Mouse (Mus musculus) forebrain, postnatal 0 days (tissue): ENCODE results near the gene Stoml1. TPM values are rescaled to one million over a fixed set of nuclear protein-coding genes. Genes with fewer than 3 reads are reported as not detected.
A peak's percentile ranks its signal among the peaks of the same experiment; 100 is the strongest.
"Not testable (repeated sequence)": the region's sequence is repeated elsewhere in the genome, so short reads cannot be mapped to it uniquely, and the experiment has no call there.

Source experiments
- ATAC-seq: fragments of 200-750 bp; cut with Nextera tagmentation; 2 replicates; pipeline ENCODE4 v1.8.0; 2017; ENCODE audit warnings: mild to moderate bottlenecking, moderate library complexity
- DNase-seq: peaks from one replicate; pipeline ENCODE4 v3.0.0-alpha.2; 2015
- H3K27ac ChIP-seq: fragments of 300-500 bp; sonication (generic); 2 replicates; pipeline ENCODE4 v1.5.1; 2014; ENCODE audit warnings: low read depth, mild to moderate bottlenecking, antibody characterized with exemption, low read length, moderate library complexity, mixed read lengths
- H3K27me3 ChIP-seq: fragments of 300-500 bp; sonication (generic); 2 replicates; pipeline ENCODE4 v1.6.1; 2014; ENCODE audit warnings: mild to moderate bottlenecking, low read length, mixed read lengths; ENCODE audit not compliant: insufficient read depth
- H3K36me3 ChIP-seq: fragments of 300-500 bp; sonication (generic); 2 replicates; pipeline ENCODE4 v1.6.1; 2014; ENCODE audit warnings: mild to moderate bottlenecking, moderate library complexity; ENCODE audit not compliant: insufficient read depth
- H3K4me1 ChIP-seq: fragments of 300-500 bp; sonication (generic); 2 replicates; pipeline ENCODE4 v1.6.1; 2014; ENCODE audit warnings: antibody characterized with exemption; ENCODE audit not compliant: insufficient read depth
- H3K4me2 ChIP-seq: fragments of 300-500 bp; sonication (generic); 2 replicates; pipeline ENCODE4 v1.6.1; 2014; ENCODE audit warnings: low read depth, mild to moderate bottlenecking, moderate library complexity
- H3K4me3 ChIP-seq: fragments of 300-500 bp; sonication (generic); 2 replicates; pipeline ENCODE4 v1.5.1; 2014; ENCODE audit warnings: low read depth, low read length, mixed read lengths
- H3K9ac ChIP-seq: fragments of 300-500 bp; sonication (generic); 2 replicates; pipeline ENCODE4 v1.6.1; 2014; ENCODE audit warnings: mild to moderate bottlenecking
- H3K9me3 ChIP-seq: fragments of 300-500 bp; sonication (generic); 2 replicates; pipeline ENCODE4 v1.6.1; 2016; ENCODE audit warnings: low read length
- CTCF ChIP-seq: sonication (generic); IDR thresholded peaks from 2 replicates; pipeline ENCODE4 v1.5.1; 2016; ENCODE audit warnings: antibody characterized with exemption, control low read depth, low read depth
- WGBS: fragments of 180-500 bp; shearing (Covaris S2); extraction: QIAGEN DNeasy Blood & Tissue Kit; methylation state at CpG from one replicate; pipeline ENCODE4 v1.1.7; 2014; 5-methylcytosine and 5-hydroxymethylcytosine counted together
- polyA plus RNA-seq: library from polyadenylated mRNA; unstranded; fragments of >200 nt; fragmentation: Nextera tagmentation; extraction: Ambion mirVana; gene quantifications from 2 replicates; pipeline ENCODE4 v1.2.1, GENCODE M21; 2015
- total RNA-seq: library from RNA; depleted of rRNA; stranded (reverse); fragments of >200 nt; gene quantifications from 2 replicates; pipeline ENCODE4 v1.2.3, GENCODE M21; 2014

Gene Stoml1
- total and polyA plus RNA-seq, 2 experiments from 2014 or later: 142 to 149 TPM

DNA sequence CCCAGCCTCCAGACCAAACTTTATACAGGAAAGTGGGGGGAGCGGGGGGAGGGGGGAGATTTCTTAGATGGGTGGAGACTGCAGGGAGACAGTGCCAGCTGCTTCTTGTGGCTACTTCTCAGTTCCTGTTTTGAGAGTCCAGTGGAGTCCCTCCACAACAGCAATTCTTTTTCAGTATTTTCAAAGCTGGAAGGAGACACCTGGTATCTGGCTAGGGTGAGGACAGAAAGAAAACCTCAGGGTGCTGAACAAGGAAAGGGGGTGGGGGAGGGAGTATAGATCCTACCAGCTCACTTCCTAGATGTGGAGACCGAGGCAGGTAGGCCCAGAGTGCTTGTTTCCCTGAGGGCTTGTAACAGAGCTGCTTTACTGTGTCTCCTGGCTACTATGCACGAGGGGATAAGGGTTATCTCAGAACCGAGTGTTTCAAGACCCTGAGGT lies 13.6 kb downstream of the Stoml1 start:
- Histone ChIP-seq H3K4me1 (no peaks in the 10 kb centered on the region), H3K4me3 (no peak overlapping the region), H3K36me3 (peaks cover 14% of the 10 kb centered on the region), H3K27me3 (no peaks in the 10 kb centered on the region), H3K9me3 (no peaks in the 10 kb centered on the region), H3K4me2 (no peak overlapping the region), H3K9ac (no peak overlapping the region), H3K27ac (no peak overlapping the region)
- TF ChIP-seq CTCF: no peak
- DNase-seq (no peak), ATAC-seq (no peak)
- 52% methylated on average over 4 of the region's 4 CpGs for WGBS

DNA sequence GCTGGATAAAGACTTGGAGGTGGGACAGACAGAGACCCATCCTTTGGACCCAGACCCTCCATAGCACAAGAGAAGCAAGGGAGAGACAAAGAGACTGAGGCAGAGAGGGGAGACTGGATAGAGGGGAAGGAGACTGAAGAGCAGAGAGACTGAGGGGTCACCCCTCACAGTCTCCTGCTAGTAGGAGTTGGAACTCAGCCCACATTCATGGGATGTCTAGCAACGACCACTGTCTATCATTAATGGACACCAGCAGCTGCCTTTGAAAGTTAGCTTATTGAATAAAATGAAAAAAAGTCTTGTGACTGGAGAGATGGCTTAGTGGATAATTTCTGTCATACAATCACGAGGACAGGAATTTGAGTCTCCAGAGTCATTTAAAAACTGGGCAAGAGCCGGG lies 14.1 kb downstream of the Stoml1 start:
- no peak overlapping the region for H3K4me2 ChIP-seq
- peaks cover 9% of the 10 kb centered on the region for H3K36me3 ChIP-seq
- no peak overlapping the region for H3K27ac ChIP-seq
- H3K4me3 ChIP-seq: no peak overlapping the region
- H3K4me1 ChIP-seq: no peaks in the 10 kb centered on the region
- 64% methylated on average over 3 of the region's 3 CpGs for WGBS
- no peaks in the 10 kb centered on the region for H3K27me3 ChIP-seq
- H3K9ac ChIP-seq: no peak overlapping the region
- DNase-seq (no peak), ATAC-seq (no peak)
- no peak for TF ChIP-seq CTCF
- no peaks in the 10 kb centered on the region for H3K9me3 ChIP-seq

DNA sequence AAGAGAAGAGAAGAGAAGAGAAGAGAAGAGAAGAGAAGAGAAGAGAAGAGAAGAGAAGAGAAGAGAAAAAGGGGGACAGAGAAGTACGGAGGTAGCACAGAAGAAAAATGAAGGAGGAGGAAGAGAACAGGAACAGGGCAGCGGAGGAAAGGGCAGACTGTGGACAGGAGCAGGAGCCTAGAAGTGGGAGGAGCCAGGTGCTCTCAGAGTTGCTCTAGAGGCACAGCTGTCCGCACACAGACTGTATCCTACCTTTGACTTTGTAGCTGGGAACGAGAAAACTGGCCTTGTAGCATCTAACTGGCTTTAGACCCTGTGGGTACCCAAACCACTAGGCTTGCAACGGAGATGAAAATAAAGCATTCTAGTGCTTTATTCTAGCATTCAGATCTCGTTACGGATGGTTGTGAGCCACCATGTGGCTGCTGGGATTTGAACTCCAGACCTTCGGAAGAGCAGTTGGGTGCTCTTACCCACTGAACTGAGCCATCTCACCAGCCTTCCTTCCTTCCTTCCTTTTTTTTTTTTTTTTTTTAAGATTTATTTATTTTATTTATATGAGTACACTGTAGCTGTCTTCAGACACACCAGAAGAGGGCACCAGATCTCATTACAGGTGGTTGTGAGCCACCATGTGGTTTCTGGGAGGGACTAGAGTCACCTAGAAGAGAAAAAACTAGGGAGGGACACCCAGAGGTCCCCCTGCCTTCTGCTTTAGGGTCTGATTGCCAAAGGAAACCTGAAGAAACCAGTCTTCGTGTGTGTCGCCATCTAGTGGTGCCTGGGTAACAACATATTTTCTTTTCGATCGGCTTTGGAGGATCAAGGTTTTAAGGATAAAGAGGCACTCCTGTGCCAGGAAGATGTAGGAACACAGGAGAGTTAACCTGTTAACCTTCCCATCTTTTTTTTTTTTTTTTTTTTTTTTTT lies 15.7 kb downstream of the Stoml1 start:
- Histone ChIP-seq H3K4me1 (no peaks in the 10 kb centered on the region), H3K27ac (no peak overlapping the region), H3K9ac (no peak overlapping the region), H3K4me2 (no peak overlapping the region), H3K4me3 (no peak overlapping the region), H3K36me3 (no peaks in the 10 kb centered on the region), H3K9me3 (no peaks in the 10 kb centered on the region), H3K27me3 (no peaks in the 10 kb centered on the region)
- TF ChIP-seq CTCF: peak; percentile 77
- ATAC-seq: peak; percentile 29; the same call in 1 of the 2 replicates
- 62% methylated on average over 12 of the region's 12 CpGs for WGBS
- peak; percentile 82 for DNase-seq

DNA sequence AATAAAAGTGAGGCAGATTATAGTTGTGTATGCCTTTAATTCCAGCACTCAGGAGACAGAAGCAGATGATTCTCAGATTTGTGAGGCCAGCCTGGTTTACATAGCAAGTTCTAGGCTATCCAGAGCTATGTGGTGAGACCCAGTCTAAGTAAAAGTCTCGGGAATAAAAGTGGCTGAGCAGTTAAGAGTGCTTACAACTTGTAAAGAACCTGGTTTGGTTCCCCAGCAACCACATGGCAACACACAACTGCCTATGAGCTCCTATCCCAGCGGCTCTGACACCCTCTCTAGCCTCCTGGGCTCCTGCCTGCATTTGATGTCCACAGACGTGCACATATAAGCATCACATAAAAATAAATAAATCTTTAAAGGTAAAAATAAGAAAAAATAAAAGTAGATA lies 17.1 kb downstream of the Stoml1 start:
- no peak for ATAC-seq
- H3K9ac ChIP-seq: no peak overlapping the region

DNA sequence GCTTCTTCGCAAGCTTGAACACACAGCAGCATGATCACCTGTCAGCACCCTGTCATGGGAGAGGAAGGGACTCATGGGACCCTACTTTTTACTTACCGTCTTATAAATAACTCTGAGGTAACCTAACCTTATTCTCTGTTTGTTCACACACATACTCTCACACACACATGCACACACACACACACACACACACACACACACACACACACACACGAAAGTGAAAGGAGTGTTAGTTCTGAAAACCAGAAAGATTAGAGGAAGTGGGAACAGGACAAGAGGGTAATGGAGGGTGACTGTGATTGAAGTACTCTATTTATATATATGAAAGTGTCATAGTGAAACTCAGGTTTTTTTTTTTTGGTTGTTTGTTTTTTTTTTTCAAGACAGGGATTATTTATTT lies 18.1 kb downstream of the Stoml1 start:
- no peak overlapping the region for H3K4me3 ChIP-seq
- H3K27ac ChIP-seq: no peak overlapping the region
- TF ChIP-seq CTCF: no peak
- no peaks in the 10 kb centered on the region for H3K9me3 ChIP-seq
- 95% methylated on average over 3 of the region's 3 CpGs for WGBS
- no peak overlapping the region for H3K9ac ChIP-seq
- no peaks in the 10 kb centered on the region for H3K4me1 ChIP-seq
- H3K27me3 ChIP-seq: no peaks in the 10 kb centered on the region
- ATAC-seq (no peak), DNase-seq (no peak)
- H3K36me3 ChIP-seq: no peaks in the 10 kb centered on the region
- H3K4me2 ChIP-seq: no peak overlapping the region

More for the DNA sequence above, 17.1 kb downstream of the Stoml1 start:
- H3K4me1 ChIP-seq: no peaks in the 10 kb centered on the region
- DNase-seq: no peak
- H3K36me3 ChIP-seq: no peaks in the 10 kb centered on the region
- H3K4me2 ChIP-seq: no peak overlapping the region
- H3K27ac ChIP-seq: no peak overlapping the region
- TF ChIP-seq CTCF: no peak
- H3K9me3 ChIP-seq: no peaks in the 10 kb centered on the region
- 67% methylated on average over 3 of the region's 3 CpGs for WGBS
- H3K4me3 ChIP-seq: no peak overlapping the region
- H3K27me3 ChIP-seq: no peaks in the 10 kb centered on the region

DNA sequence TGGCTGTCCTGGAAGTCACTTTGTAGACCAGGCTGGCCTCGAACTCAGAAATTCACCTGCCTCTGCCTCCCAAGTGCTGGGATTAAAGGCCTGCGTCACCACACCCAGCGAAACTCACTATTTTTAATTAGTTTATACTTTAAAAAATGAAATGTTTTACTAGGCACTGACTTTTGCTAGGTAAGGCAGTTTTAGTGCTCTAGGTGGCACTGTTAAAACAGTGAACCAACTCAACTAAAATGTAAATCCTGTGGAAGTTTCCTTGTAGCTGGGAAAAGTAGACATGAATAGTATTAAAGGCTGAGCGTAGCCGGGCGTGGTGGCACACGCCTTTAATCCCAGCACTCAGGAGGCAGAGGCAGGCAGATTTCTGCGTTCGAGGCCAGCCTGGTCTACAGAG lies 18.6 kb downstream of the Stoml1 start:
- TF ChIP-seq CTCF: peak; percentile 20; the same call in 1 of the 2 replicates
- 93% methylated on average over 9 of the region's 9 CpGs for WGBS
- not testable (repeated sequence) for DNase-seq, H3K9me3 ChIP-seq, H3K9ac ChIP-seq, ATAC-seq, H3K4me1 ChIP-seq, H3K36me3 ChIP-seq, H3K4me3 ChIP-seq, H3K4me2 ChIP-seq, H3K27me3 ChIP-seq, H3K27ac ChIP-seq

DNA sequence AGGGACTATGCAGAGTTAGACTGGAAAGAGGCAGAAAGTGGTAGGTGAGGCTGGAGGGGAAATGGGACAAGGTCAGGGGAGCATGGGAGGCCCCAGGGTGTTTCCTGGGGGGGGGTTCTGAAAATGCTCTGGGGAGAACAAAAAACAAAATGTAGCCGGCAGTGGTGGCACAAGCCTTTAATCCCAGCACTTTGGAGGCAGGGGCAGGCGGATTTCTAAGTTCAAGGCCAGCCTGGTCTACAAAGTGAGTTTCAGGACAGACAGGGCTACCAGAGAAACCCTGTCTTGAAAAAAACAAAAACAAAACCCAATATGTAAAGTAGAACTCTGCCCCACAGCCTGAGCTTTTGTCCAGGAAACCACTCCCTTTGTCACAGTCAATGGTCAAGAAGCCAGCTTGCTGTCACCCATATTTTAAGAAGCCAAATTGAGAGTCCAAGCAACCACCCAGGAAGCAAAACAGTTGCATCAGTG lies 19.1 kb downstream of the Stoml1 start:
- no peaks in the 10 kb centered on the region for H3K9me3 ChIP-seq
- no peak overlapping the region for H3K27ac ChIP-seq
- WGBS: 84% methylated on average over 2 of the region's 2 CpGs
- H3K36me3 ChIP-seq: no peaks in the 10 kb centered on the region
- no peak overlapping the region for H3K9ac ChIP-seq
- H3K4me3 ChIP-seq: no peak overlapping the region
- TF ChIP-seq CTCF: no peak
- ATAC-seq (no peak), DNase-seq (no peak)
- H3K4me2 ChIP-seq: no peak overlapping the region
- H3K27me3 ChIP-seq: no peaks in the 10 kb centered on the region
- H3K4me1 ChIP-seq: no peaks in the 10 kb centered on the region
